Mouse (Mus musculus): Measurements from ENCODE around the gene Eif3k. TPM values are rescaled to one million over a fixed set of nuclear protein-coding genes. Genes with fewer than 3 reads are reported as not detected.
A peak's percentile ranks its signal among the peaks of the same experiment; 100 is the strongest.

Eif3k gene
- polyA plus RNA-seq, 1 experiment from 2014 or later, result 283 TPM

GRCm38 (mm10) chr7:28957997-28958725 is 23.5 kb downstream of the Eif3k start:
- Histone ChIP-seq H3K4me2 (ENCODE audit: low read depth, low read length) (peak overlapping the region; percentile 96), H3K4me1 (ENCODE audit: control insufficient read depth, insufficient read depth, low read length) (peaks cover 69% of the 10 kb centered on the region), H3K9ac (ENCODE audit: low read length) (peak overlapping the region; percentile 100), H3K36me3 (ENCODE audit: control insufficient read depth, insufficient read depth) (peaks cover 3% of the 10 kb centered on the region; the same call in 1 of the 2 replicates), H3K27me3 (ENCODE audit: control insufficient read depth, insufficient read depth, low read length) (no peaks in the 10 kb centered on the region), H3K9me3 (replicated peaks; ENCODE audit: control insufficient read depth, low read length) (no peaks in the 10 kb centered on the region), H3K4me3 (ENCODE audit: low read length) (no peak overlapping the region), H3K27ac (ENCODE audit: low read length) (peak overlapping the region; percentile 95)
- 37% methylated on average over 1 of the region's 1 CpGs for WGBS
- ATAC-seq (replicated peaks; ENCODE audit: extremely low read depth, insufficient read depth, low FRiP score), result no peak

- ATAC-seq (replicated peaks; ENCODE audit: extremely low read depth, insufficient read depth, low FRiP score), result no peak
- Histone ChIP-seq H3K27me3 (ENCODE audit: control insufficient read depth, insufficient read depth, low read length) (no peaks in the 10 kb centered on the region), H3K4me2 (ENCODE audit: low read depth, low read length) (peak overlapping the region; percentile 26; the same call in 1 of the 2 replicates), H3K9ac (ENCODE audit: low read length) (peak overlapping the region; percentile 31; the same call in 1 of the 2 replicates), H3K27ac (ENCODE audit: low read length) (peak overlapping the region; percentile 88), H3K4me1 (ENCODE audit: control insufficient read depth, insufficient read depth, low read length) (peaks cover 75% of the 10 kb centered on the region), H3K4me3 (ENCODE audit: low read length) (no peak overlapping the region), H3K36me3 (ENCODE audit: control insufficient read depth, insufficient read depth) (peaks cover 3% of the 10 kb centered on the region; the same call in 1 of the 2 replicates), H3K9me3 (replicated peaks; ENCODE audit: control insufficient read depth, low read length) (no peaks in the 10 kb centered on the region)
- WGBS, result 43% methylated on average over 6 of the region's 6 CpGs
Measured at GRCm38 (mm10) chr7:28957286-28957685, 24.4 kb downstream of the Eif3k start.

- no peak for ATAC-seq (replicated peaks; ENCODE audit: extremely low read depth, insufficient read depth, low FRiP score)
- WGBS, result 78% methylated on average over 1 of the region's 1 CpGs
- Histone ChIP-seq H3K36me3 (ENCODE audit: control insufficient read depth, insufficient read depth) (peaks cover 3% of the 10 kb centered on the region; the same call in 1 of the 2 replicates), H3K4me1 (ENCODE audit: control insufficient read depth, insufficient read depth, low read length) (peaks cover 85% of the 10 kb centered on the region), H3K9me3 (replicated peaks; ENCODE audit: control insufficient read depth, low read length) (no peaks in the 10 kb centered on the region), H3K27me3 (ENCODE audit: control insufficient read depth, insufficient read depth, low read length) (no peaks in the 10 kb centered on the region), H3K9ac (ENCODE audit: low read length) (no peak overlapping the region), H3K27ac (ENCODE audit: low read length) (peak overlapping the region; percentile 88), H3K4me2 (ENCODE audit: low read depth, low read length) (no peak overlapping the region), H3K4me3 (ENCODE audit: low read length) (no peak overlapping the region)
Measured at GRCm38 (mm10) chr7:28956270-28956669, 25.4 kb downstream of the Eif3k start.

GRCm38 (mm10) chr7:28955295-28955897 is 26.3 kb downstream of the Eif3k start:
- Histone ChIP-seq H3K4me3 (ENCODE audit: low read length) (0 out of 2 replicates have a peak overlapping the region, but pooled peaks have one; percentile 1), H3K27ac (ENCODE audit: low read length) (peak overlapping the region; percentile 88), H3K4me1 (ENCODE audit: control insufficient read depth, insufficient read depth, low read length) (peaks cover 89% of the 10 kb centered on the region), H3K27me3 (ENCODE audit: control insufficient read depth, insufficient read depth, low read length) (no peaks in the 10 kb centered on the region), H3K4me2 (ENCODE audit: low read depth, low read length) (peak overlapping the region; percentile 16), H3K9ac (ENCODE audit: low read length) (peak overlapping the region; percentile 53), H3K9me3 (replicated peaks; ENCODE audit: control insufficient read depth, low read length) (no peaks in the 10 kb centered on the region), H3K36me3 (ENCODE audit: control insufficient read depth, insufficient read depth) (peaks cover 4% of the 10 kb centered on the region; the same call in 1 of the 2 replicates)
- WGBS, result 18% methylated on average over 5 of the region's 5 CpGs
- ATAC-seq (replicated peaks; ENCODE audit: extremely low read depth, insufficient read depth, low FRiP score), result no peak

GRCm38 (mm10) chr7:28954773-28955172 is 26.9 kb downstream of the Eif3k start:
- 69% methylated on average over 4 of the region's 4 CpGs for WGBS

GRCm38 (mm10) chr7:28953476-28954376 is 27.9 kb downstream of the Eif3k start:
- WGBS, result 21% methylated on average over 2 of the region's 2 CpGs
- Histone ChIP-seq H3K27me3 (ENCODE audit: control insufficient read depth, insufficient read depth, low read length) (no peaks in the 10 kb centered on the region), H3K4me2 (ENCODE audit: low read depth, low read length) (peak overlapping the region; percentile 41), H3K9ac (ENCODE audit: low read length) (peak overlapping the region; percentile 43; the same call in 1 of the 2 replicates), H3K4me3 (ENCODE audit: low read length) (no peak overlapping the region), H3K4me1 (ENCODE audit: control insufficient read depth, insufficient read depth, low read length) (peaks cover 89% of the 10 kb centered on the region), H3K27ac (ENCODE audit: low read length) (peak overlapping the region; percentile 74), H3K9me3 (replicated peaks; ENCODE audit: control insufficient read depth, low read length) (no peaks in the 10 kb centered on the region), H3K36me3 (ENCODE audit: control insufficient read depth, insufficient read depth) (peaks cover 6% of the 10 kb centered on the region; the same call in 1 of the 2 replicates)
- no peak for ATAC-seq (replicated peaks; ENCODE audit: extremely low read depth, insufficient read depth, low FRiP score)

More at GRCm38 (mm10) chr7:28954773-28955172, 26.9 kb downstream of the Eif3k start:
- Histone ChIP-seq H3K4me2 (ENCODE audit: low read depth, low read length) (peak overlapping the region; percentile 16), H3K9ac (ENCODE audit: low read length) (peak overlapping the region; percentile 53), H3K36me3 (ENCODE audit: control insufficient read depth, insufficient read depth) (peaks cover 6% of the 10 kb centered on the region; the same call in 1 of the 2 replicates), H3K4me1 (ENCODE audit: control insufficient read depth, insufficient read depth, low read length) (peaks cover 89% of the 10 kb centered on the region), H3K9me3 (replicated peaks; ENCODE audit: control insufficient read depth, low read length) (no peaks in the 10 kb centered on the region), H3K27me3 (ENCODE audit: control insufficient read depth, insufficient read depth, low read length) (no peaks in the 10 kb centered on the region), H3K27ac (ENCODE audit: low read length) (peak overlapping the region; percentile 88), H3K4me3 (ENCODE audit: low read length) (no peak overlapping the region)
- no peak for ATAC-seq (replicated peaks; ENCODE audit: extremely low read depth, insufficient read depth, low FRiP score)

GRCm38 (mm10) chr7:28952786-28953185 is 28.9 kb downstream of the Eif3k start:
- Histone ChIP-seq H3K36me3 (ENCODE audit: control insufficient read depth, insufficient read depth) (peaks cover 6% of the 10 kb centered on the region; the same call in 1 of the 2 replicates), H3K9me3 (replicated peaks; ENCODE audit: control insufficient read depth, low read length) (no peaks in the 10 kb centered on the region), H3K9ac (ENCODE audit: low read length) (peak overlapping the region; percentile 43; the same call in 1 of the 2 replicates), H3K4me1 (ENCODE audit: control insufficient read depth, insufficient read depth, low read length) (peaks cover 88% of the 10 kb centered on the region), H3K27ac (ENCODE audit: low read length) (peak overlapping the region; percentile 74), H3K4me2 (ENCODE audit: low read depth, low read length) (no peak overlapping the region), H3K4me3 (ENCODE audit: low read length) (no peak overlapping the region), H3K27me3 (ENCODE audit: control insufficient read depth, insufficient read depth, low read length) (no peaks in the 10 kb centered on the region)
- WGBS, result 7% methylated on average over 3 of the region's 3 CpGs
- ATAC-seq (replicated peaks; ENCODE audit: extremely low read depth, insufficient read depth, low FRiP score), result no peak

GRCm38 (mm10) chr7:28951764-28952163 is 29.9 kb downstream of the Eif3k start:
- 0 out of 2 replicates have a peak overlapping the region, but pooled peaks have one; percentile 8 for H3K4me2 ChIP-seq (ENCODE audit: low read depth, low read length)
- H3K9ac ChIP-seq (ENCODE audit: low read length), result peak overlapping the region; percentile 44; the same call in 1 of the 2 replicates
- peak overlapping the region; percentile 74 for H3K27ac ChIP-seq (ENCODE audit: low read length)
- H3K4me1 ChIP-seq (ENCODE audit: control insufficient read depth, insufficient read depth, low read length), result peaks cover 88% of the 10 kb centered on the region
- H3K4me3 ChIP-seq (ENCODE audit: low read length), result no peak overlapping the region
- H3K27me3 ChIP-seq (ENCODE audit: control insufficient read depth, insufficient read depth, low read length), result no peaks in the 10 kb centered on the region
- no peak for ATAC-seq (replicated peaks; ENCODE audit: extremely low read depth, insufficient read depth, low FRiP score)
- peaks cover 6% of the 10 kb centered on the region; the same call in 1 of the 2 replicates for H3K36me3 ChIP-seq (ENCODE audit: control insufficient read depth, insufficient read depth)
- no peaks in the 10 kb centered on the region for H3K9me3 ChIP-seq (replicated peaks; ENCODE audit: control insufficient read depth, low read length)
- WGBS, result 36% methylated on average over 2 of the region's 2 CpGs
